Mouse (Mus musculus) hindbrain, postnatal 0 days (tissue): ENCODE results near the gene Fry. TPM values are rescaled to one million over a fixed set of nuclear protein-coding genes. Genes with fewer than 3 reads are reported as not detected.

Source experiments
- ATAC-seq: fragments of 200-750 bp; cut with Nextera tagmentation; 2 replicates; pipeline ENCODE4 v1.8.0; 2017; ENCODE audit warnings: mild to moderate bottlenecking, moderate TSS enrichment, moderate library complexity
- DNase-seq: peaks from one replicate; pipeline ENCODE4 v3.0.0-alpha.2; 2015; ENCODE audit warnings: low spot score
- H3K27ac ChIP-seq: fragments of 300-500 bp; sonication (generic); 2 replicates; pipeline ENCODE4 v1.5.1; 2014; ENCODE audit warnings: mild to moderate bottlenecking
- H3K27me3 ChIP-seq: fragments of 300-500 bp; sonication (generic); 2 replicates; pipeline ENCODE4 v1.6.1; 2014; ENCODE audit warnings: low read length, mixed read lengths; ENCODE audit not compliant: insufficient read depth
- H3K36me3 ChIP-seq: fragments of 300-500 bp; sonication (generic); 2 replicates; pipeline ENCODE4 v1.6.1; 2014; ENCODE audit warnings: low read length, mixed read lengths; ENCODE audit not compliant: insufficient read depth
- H3K4me1 ChIP-seq: fragments of 300-500 bp; sonication (generic); 2 replicates; pipeline ENCODE4 v1.6.1; 2014; ENCODE audit warnings: antibody characterized with exemption, low read length, mixed read lengths; ENCODE audit not compliant: insufficient read depth
- H3K4me2 ChIP-seq: fragments of 300-500 bp; sonication (generic); 2 replicates; pipeline ENCODE4 v1.6.1; 2014; ENCODE audit warnings: low read depth, mild to moderate bottlenecking, low read length, moderate library complexity, mixed read lengths
- H3K4me3 ChIP-seq: fragments of 300-500 bp; sonication (generic); 2 replicates; pipeline ENCODE4 v1.5.1; 2014; ENCODE audit warnings: low read length
- H3K9ac ChIP-seq: fragments of 300-500 bp; sonication (generic); replicated peaks from 2 replicates; pipeline ENCODE4 v1.6.1; 2014; ENCODE audit warnings: mild to moderate bottlenecking, low read length, moderate library complexity, mixed read lengths
- H3K9me3 ChIP-seq: fragments of 300-500 bp; sonication (generic); 2 replicates; pipeline ENCODE4 v1.6.1; 2016; ENCODE audit warnings: low read length, mixed read lengths
- CTCF ChIP-seq: IDR thresholded peaks from 2 replicates; pipeline ENCODE4 v1.5.1; 2016; ENCODE audit warnings: antibody characterized with exemption, control low read depth, low read depth
- WGBS: fragments of 180-500 bp; shearing (Covaris S2); extraction: QIAGEN DNeasy Blood & Tissue Kit; methylation state at CpG from one replicate; pipeline ENCODE4 v1.1.7; 2014; 5-methylcytosine and 5-hydroxymethylcytosine counted together
- polyA plus RNA-seq: library from polyadenylated mRNA; unstranded; fragments of >200 nt; fragmentation: Nextera tagmentation; extraction: Ambion mirVana; gene quantifications from 2 replicates; pipeline ENCODE4 v1.2.1, GENCODE M21; 2015
- total RNA-seq: library from RNA; depleted of rRNA; stranded (reverse); fragments of >200 nt; gene quantifications from 2 replicates; pipeline ENCODE4 v1.2.3, GENCODE M21; 2014

Gene Fry
- total and polyA plus RNA-seq, 2 experiments from 2014 or later = 47.7 to 122 TPM

- ATAC-seq (no peak), DNase-seq (no peak)
- H3K27ac ChIP-seq = no peak overlapping the region
- TF ChIP-seq CTCF = no peak
- H3K36me3 ChIP-seq = no peaks in the 10 kb centered on the region
- no peak overlapping the region for H3K9ac ChIP-seq
- H3K4me3 ChIP-seq = no peak overlapping the region
- no peaks in the 10 kb centered on the region for H3K27me3 ChIP-seq
- H3K4me2 ChIP-seq = no peak overlapping the region
- 0 out of 2 replicates have a peak, but pooled peaks cover 3% of the 10 kb centered on the region for H3K9me3 ChIP-seq
- H3K4me1 ChIP-seq = no peaks in the 10 kb centered on the region
- 91% methylated on average over 4 of the region's 4 CpGs for WGBS
Measured at GRCm38 (mm10) chr5:150190454-150191358, 72.3 kb downstream of the Fry start.

DNA sequence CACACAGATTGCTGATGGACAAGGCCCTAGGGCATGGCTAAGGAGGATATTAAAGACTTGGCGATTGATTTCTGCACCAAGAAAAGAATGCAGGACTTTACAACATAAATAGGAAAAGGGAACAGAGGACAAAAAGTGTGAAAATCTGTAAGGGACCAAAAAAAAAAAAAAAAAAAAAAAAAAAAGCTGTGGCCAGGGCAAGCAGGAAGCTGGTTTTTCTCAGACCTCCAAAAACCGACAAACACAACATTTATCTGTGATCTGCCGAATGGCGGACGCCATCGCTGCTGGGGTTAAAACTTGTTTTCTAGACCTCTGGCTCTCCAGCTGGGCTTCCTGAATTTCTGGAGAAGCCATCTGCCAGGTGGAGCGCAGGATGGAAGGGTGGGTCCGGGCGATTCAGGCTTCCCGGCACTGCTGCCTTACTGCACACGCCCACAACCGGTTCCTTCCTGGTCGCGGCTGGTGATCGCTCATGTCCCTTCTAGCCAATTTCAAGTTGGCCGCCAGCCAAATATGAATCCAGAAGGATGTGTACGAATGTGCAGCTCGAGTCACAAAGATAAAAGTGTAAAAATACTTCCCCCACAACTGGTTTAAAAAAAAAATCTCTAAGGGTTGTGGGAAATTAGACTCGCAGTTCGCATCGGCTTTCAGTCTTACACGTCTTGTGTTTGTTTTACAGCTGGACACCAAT, 77.2 kb downstream of the Fry start:
- ATAC-seq (peak; percentile 87), DNase-seq (peak; percentile 84)
- Histone ChIP-seq H3K4me2 (peak overlapping the region; percentile 72), H3K4me1 (no peaks in the 10 kb centered on the region), H3K27me3 (no peaks in the 10 kb centered on the region), H3K36me3 (no peaks in the 10 kb centered on the region), H3K4me3 (peak overlapping the region; percentile 38), H3K9me3 (0 out of 2 replicates have a peak, but pooled peaks cover under 1% of the 10 kb centered on the region), H3K9ac (peak overlapping the region; percentile 53), H3K27ac (peak overlapping the region; percentile 20; the same call in 1 of the 2 replicates)
- 4% methylated on average over 22 of the region's 22 CpGs for WGBS
- no peak for TF ChIP-seq CTCF

GRCm38 (mm10) chr5:150196211-150196585, 77.8 kb downstream of the Fry start:
- H3K27ac ChIP-seq = peak overlapping the region; percentile 20; the same call in 1 of the 2 replicates
- H3K4me3 ChIP-seq = peak overlapping the region; percentile 38

DNA sequence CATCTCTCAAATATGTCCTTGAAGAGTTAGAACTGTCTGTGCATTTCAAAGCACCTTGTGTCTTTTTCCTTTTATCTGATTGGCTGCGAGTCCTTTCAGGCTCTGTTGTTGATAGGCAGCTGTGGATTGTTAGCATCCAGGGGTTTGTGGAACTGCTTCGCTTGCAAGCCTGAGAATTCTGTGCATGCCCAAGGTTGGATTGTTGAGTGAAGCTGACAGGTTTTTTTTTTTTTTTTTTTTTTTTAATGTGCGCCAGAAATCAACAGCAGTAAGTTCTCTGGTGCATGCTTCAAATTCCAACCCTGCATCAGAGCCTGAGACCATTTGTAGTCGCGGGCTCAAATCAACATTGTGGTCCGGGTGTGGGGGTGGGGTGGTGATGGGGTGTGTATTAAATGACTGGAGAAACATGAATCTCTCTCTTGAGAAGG, 78.5 kb downstream of the Fry start:
- Histone ChIP-seq H3K4me3 (no peak overlapping the region), H3K4me2 (peak overlapping the region; percentile 72), H3K4me1 (no peaks in the 10 kb centered on the region), H3K36me3 (no peaks in the 10 kb centered on the region), H3K27ac (no peak overlapping the region), H3K9me3 (no peaks in the 10 kb centered on the region), H3K27me3 (no peaks in the 10 kb centered on the region), H3K9ac (no peak overlapping the region)
- no peak for TF ChIP-seq CTCF
- WGBS = 30% methylated on average over 6 of the region's 6 CpGs
- peak; percentile 25 for DNase-seq
- ATAC-seq = no peak

More at GRCm38 (mm10) chr5:150196211-150196585, 77.8 kb downstream of the Fry start:
- no peak for TF ChIP-seq CTCF
- DNase-seq = peak; percentile 25
- Histone ChIP-seq H3K9me3 (no peaks in the 10 kb centered on the region), H3K9ac (peak overlapping the region; percentile 53), H3K4me2 (peak overlapping the region; percentile 72), H3K4me1 (no peaks in the 10 kb centered on the region), H3K27me3 (no peaks in the 10 kb centered on the region), H3K36me3 (no peaks in the 10 kb centered on the region)
- ATAC-seq = peak; percentile 62
- WGBS = 5% methylated on average over 6 of the region's 6 CpGs

GRCm38 (mm10) chr5:150206749-150207148, 88.3 kb downstream of the Fry start:
- Histone ChIP-seq H3K4me3 (no peak overlapping the region), H3K36me3 (no peaks in the 10 kb centered on the region), H3K9me3 (no peaks in the 10 kb centered on the region), H3K4me1 (no peaks in the 10 kb centered on the region), H3K27me3 (no peaks in the 10 kb centered on the region), H3K9ac (no peak overlapping the region), H3K4me2 (no peak overlapping the region), H3K27ac (no peak overlapping the region)
- no peak for ATAC-seq
- peak; percentile 18; the same call in 1 of the 2 replicates for TF ChIP-seq CTCF
- 91% methylated on average over 6 of the region's 6 CpGs for WGBS
- no peak for DNase-seq

GRCm38 (mm10) chr5:150207596-150207995, 89.2 kb downstream of the Fry start:
- H3K27me3 ChIP-seq = no peaks in the 10 kb centered on the region
- WGBS = 52% methylated on average over 18 of the region's 18 CpGs

More at GRCm38 (mm10) chr5:150207596-150207995, 89.2 kb downstream of the Fry start:
- Histone ChIP-seq H3K4me2 (no peak overlapping the region), H3K9ac (no peak overlapping the region), H3K4me3 (no peak overlapping the region), H3K9me3 (no peaks in the 10 kb centered on the region), H3K36me3 (no peaks in the 10 kb centered on the region), H3K27ac (no peak overlapping the region), H3K4me1 (no peaks in the 10 kb centered on the region)
- no peak for TF ChIP-seq CTCF
- DNase-seq (no peak), ATAC-seq (no peak)
